Mouse (Mus musculus) E14TG2a.4 (cell line): ENCODE measurements at regions not wholly inside any gene's neighbourhood (a gene's known extent, or its start where the extent isn't known, plus 50 kb on each side); places are given as distances from the start of the nearest gene placed in this dataset.

ENCODE experiments used
- H3K27me3 ChIP-seq: 2 replicates; pipeline ENCODE4 v1.6.1; 2014; ENCODE audit warnings: low read length, control low read depth; ENCODE audit not compliant: insufficient read depth
- H3K36me3 ChIP-seq: 2 replicates; pipeline ENCODE4 v1.6.1; 2014; ENCODE audit warnings: low read length, control low read depth; ENCODE audit not compliant: insufficient read depth
- H3K4me1 ChIP-seq: replicated peaks from 2 replicates; pipeline ENCODE4 v1.6.1; 2014; ENCODE audit warnings: low read depth, low read length, control low read depth
- H3K4me3 ChIP-seq: replicated peaks from 2 replicates; pipeline ENCODE4 v1.5.1; 2014; ENCODE audit warnings: mild to moderate bottlenecking, low read length
- H3K9me3 ChIP-seq: 2 replicates; pipeline ENCODE4 v1.6.1; 2014; ENCODE audit warnings: low read length, control low read depth
- CTCF ChIP-seq: conservative IDR thresholded peaks from 2 replicates; pipeline ENCODE4 v1.5.1; 2014; ENCODE audit warnings: low read length
- NANOG ChIP-seq: IDR thresholded peaks from 2 replicates; pipeline ENCODE4 v1.6.1; 2014; ENCODE audit warnings: borderline replicate concordance, low read length, mixed read lengths
- POU5F1 ChIP-seq: IDR thresholded peaks from 2 replicates; pipeline ENCODE4 v1.6.1; 2014; ENCODE audit warnings: low read length, borderline replicate concordance

GRCm38 (mm10) chr1:79925776-79926175, 64.8 kb upstream of the Serpine2 start:
- peaks cover 6% of the 10 kb centered on the region for H3K9me3 ChIP-seq
- no peak for TF ChIP-seq CTCF
- TF ChIP-seq NANOG = no peak
- no peak for TF ChIP-seq POU5F1

DNA sequence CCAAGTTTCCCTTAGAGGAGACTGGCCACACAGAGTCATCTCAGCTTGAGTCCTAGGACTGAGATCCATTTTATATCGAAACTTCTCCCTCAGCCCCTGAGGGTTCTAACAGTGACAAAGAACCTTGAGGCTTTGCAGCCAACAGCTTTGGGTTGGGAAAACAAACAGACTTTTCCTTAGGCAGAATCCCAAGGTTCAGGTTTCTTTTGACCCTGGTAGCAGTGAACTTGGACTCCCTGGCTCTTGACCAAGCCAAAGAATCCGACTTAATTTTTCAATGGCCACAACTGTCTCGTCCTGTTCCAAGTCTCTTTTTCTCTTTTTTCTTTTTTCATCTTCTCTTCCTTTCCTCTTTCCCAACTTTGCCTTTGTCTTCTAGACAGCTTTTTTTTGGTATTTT, 60.9 kb upstream of the Serpine2 start:
- TF ChIP-seq POU5F1 = no peak
- TF ChIP-seq NANOG = no peak
- TF ChIP-seq CTCF = no peak
- Histone ChIP-seq H3K4me1 (no peaks in the 10 kb centered on the region), H3K36me3 (no peaks in the 10 kb centered on the region), H3K27me3 (no peaks in the 10 kb centered on the region), H3K4me3 (no peak overlapping the region), H3K9me3 (no peaks in the 10 kb centered on the region; the same call in 1 of the 2 replicates)

More at GRCm38 (mm10) chr1:79925776-79926175, 64.8 kb upstream of the Serpine2 start:
- Histone ChIP-seq H3K4me1 (no peaks in the 10 kb centered on the region), H3K4me3 (no peak overlapping the region), H3K36me3 (no peaks in the 10 kb centered on the region), H3K27me3 (no peaks in the 10 kb centered on the region)

DNA sequence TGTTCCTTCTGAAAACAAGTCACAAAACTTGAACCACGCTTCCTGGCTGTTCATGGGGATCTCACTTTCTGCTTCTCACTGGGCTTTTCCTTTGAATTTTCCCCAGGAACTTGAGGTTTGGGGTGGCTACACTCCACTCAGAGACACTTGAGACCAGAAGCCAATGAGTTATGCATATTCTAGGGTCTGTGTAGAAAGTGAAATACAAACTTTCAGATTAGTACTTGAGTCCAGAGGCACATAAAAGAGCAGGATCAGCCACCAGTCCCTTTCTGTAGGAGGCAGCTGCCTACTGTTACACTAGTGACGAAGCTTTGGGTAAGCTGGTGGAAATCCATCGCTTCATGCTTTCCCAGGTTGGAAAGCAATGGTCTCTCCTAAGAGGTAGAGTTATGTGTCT, 60.4 kb upstream of the Serpine2 start:
- Histone ChIP-seq H3K27me3 (no peaks in the 10 kb centered on the region), H3K4me3 (no peak overlapping the region), H3K9me3 (no peaks in the 10 kb centered on the region; the same call in 1 of the 2 replicates), H3K4me1 (no peaks in the 10 kb centered on the region), H3K36me3 (no peaks in the 10 kb centered on the region)
- TF ChIP-seq POU5F1 (no peak), CTCF (no peak), NANOG (no peak)

DNA sequence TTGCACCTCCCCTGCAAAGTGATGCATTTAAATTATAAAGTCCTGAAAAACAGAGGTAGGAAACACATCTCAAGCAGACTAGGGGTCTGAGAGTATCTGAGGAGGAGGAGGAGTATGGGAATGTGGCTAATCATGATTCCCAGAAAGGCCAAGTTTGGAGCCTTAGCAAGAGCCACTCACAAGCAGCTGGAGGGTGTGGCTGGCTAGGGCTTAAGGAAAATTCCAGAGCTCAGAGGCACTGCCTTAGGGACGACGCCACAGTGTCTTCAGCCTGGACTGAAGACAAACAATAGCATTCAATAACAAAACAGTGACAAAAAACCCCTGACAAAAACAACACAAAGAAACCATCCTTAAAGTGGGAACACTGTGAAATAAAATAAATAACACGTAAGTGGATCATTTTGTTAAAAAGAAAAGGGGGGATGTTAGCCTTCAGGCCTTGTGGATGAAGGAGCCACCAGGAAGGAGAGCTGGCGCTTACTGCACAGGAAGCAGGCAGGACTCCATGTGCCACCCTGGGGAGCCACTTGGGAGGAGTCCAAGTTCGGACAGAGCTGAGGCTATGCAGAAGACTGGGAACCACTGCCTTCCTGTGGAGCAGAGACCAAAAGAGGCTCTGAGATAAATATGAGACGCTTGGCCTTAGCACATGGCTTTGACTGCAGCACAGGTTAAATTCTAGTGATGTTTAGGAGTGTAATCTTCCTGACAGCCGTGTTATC, 56.6 kb upstream of the Serpine2 start:
- TF ChIP-seq CTCF (no peak), POU5F1 (no peak), NANOG (no peak)
- H3K9me3 ChIP-seq = peaks cover 18% of the 10 kb centered on the region
- H3K4me1 ChIP-seq = no peaks in the 10 kb centered on the region
- no peak overlapping the region for H3K4me3 ChIP-seq
- no peaks in the 10 kb centered on the region for H3K27me3 ChIP-seq
- no peaks in the 10 kb centered on the region for H3K36me3 ChIP-seq
